Mouse (Mus musculus) cortical plate, adult 2 months (tissue): ENCODE results near the gene Hivep3. TPM values are rescaled to one million over a fixed set of nuclear protein-coding genes. Genes with fewer than 3 reads are reported as not detected.

Source experiments
- H3K27ac ChIP-seq: fragments of 200-500 bp; 2 replicates; pipeline ENCODE4 v1.5.1; 2012; ENCODE audit warnings: low read length, control low read depth, inconsistent platforms; ENCODE audit not compliant: insufficient read depth
- H3K4me1 ChIP-seq: fragments of 200-500 bp; 2 replicates; pipeline ENCODE4 v1.6.1; 2011; ENCODE audit warnings: low read length; ENCODE audit not compliant: control insufficient read depth, insufficient read depth
- H3K4me3 ChIP-seq: fragments of 200-500 bp; 2 replicates; pipeline ENCODE4 v1.5.1; 2011; ENCODE audit warnings: mild to moderate bottlenecking, low read length, control low read depth; ENCODE audit not compliant: insufficient read depth
- CTCF ChIP-seq: fragments of 200-500 bp; IDR thresholded peaks from 2 replicates; pipeline ENCODE4 v1.5.1; 2011; ENCODE audit warnings: mild to moderate bottlenecking, control low read depth, low read length; ENCODE audit not compliant: insufficient read depth; ENCODE audit errors: extremely low read depth
- POLR2A ChIP-seq: fragments of 200-500 bp; IDR thresholded peaks from 2 replicates; pipeline ENCODE4 v1.6.1; 2011; ENCODE audit warnings: mild to moderate bottlenecking, low read length, control low read depth; ENCODE audit not compliant: insufficient read depth; ENCODE audit errors: extremely low read depth
- polyA plus RNA-seq: library from polyadenylated mRNA; depleted of rRNA; stranded (reverse); fragments of >200 nt; gene quantifications from 2 replicates; pipeline ENCODE4 v1.2.3, GENCODE M21; 2012; rRNA removed

Gene Hivep3
- polyA plus RNA-seq, 1 experiment: 48.9 TPM

DNA sequence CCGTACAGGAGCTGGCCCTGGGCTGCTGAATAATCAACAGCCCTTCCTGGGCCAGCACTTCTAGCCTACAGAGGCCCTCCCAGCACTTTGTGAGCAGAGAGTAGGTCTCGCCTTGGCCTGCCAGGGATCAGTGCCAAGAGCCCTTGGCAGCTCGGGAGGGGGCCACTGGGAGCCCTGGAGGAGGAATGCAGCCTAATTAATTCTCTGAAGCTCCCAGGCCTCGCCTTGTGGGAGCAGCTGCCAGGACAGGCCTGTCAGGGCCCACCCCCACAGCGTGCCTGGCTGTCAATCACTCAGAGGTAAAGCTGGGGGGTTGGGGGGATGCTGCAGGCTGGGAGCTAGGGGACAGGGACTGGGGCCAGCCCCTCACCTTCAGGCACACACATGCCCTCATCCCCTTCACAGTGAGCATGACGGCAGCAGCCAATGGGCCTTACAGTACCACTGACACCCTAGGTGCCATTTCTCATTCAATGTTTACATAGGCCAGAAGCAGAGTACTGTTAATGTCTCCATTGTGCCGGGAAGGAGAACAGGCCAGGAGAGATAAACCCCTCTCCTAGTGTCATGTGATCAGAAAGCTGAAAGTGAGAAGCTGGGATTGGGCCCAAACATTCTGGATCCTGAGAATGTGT, 438.6 kb downstream of the Hivep3 start:
- no peak overlapping the region for H3K27ac ChIP-seq
- no peak for TF ChIP-seq POLR2A
- no peak for TF ChIP-seq CTCF
- H3K4me3 ChIP-seq: no peak overlapping the region
- no peaks in the 10 kb centered on the region for H3K4me1 ChIP-seq

DNA sequence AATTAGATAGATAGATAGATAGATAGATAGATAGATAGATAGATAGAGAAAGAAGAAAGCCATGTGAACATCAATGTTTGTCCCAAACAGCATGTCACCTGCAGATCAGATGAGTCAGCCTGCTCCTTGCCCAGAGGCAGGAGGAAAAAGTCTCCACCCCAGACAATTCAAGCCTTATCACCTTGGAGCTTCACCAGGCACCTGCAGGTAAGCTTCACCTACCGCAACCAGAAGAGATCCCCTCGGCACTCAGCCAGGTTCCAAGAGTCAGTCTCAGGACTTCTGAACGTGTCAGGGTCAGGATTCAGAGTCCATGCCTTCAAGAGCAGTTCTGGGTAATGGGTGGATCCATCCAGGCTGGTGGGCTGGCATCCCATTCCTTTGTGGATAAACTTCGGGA, 445.5 kb downstream of the Hivep3 start:
- Histone ChIP-seq H3K27ac (no peak overlapping the region), H3K4me1 (no peaks in the 10 kb centered on the region), H3K4me3 (no peak overlapping the region)
- TF ChIP-seq POLR2A: no peak

DNA sequence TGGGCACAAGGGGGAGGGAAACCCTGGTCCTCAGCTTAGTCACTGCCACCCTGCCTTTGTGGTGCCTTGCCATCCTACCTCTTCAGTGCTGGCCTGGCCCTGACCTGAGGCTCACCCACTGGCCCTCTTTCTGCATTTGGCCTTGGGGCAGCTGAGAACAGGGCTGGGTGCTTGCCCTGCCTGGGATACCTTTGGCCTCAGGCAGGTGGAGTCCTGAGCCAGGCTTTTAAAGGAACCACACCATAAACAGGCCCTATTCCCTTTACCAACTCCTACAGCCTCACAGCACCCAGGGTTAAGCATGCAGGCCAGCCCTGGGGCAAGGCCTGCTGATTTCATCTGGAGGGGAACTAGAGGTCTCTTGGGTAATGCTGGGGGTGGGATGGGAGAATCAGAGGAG, 447.0 kb downstream of the Hivep3 start:
- TF ChIP-seq POLR2A: no peak
- H3K27ac ChIP-seq: no peak overlapping the region
- H3K4me1 ChIP-seq: no peaks in the 10 kb centered on the region
- H3K4me3 ChIP-seq: no peak overlapping the region

DNA sequence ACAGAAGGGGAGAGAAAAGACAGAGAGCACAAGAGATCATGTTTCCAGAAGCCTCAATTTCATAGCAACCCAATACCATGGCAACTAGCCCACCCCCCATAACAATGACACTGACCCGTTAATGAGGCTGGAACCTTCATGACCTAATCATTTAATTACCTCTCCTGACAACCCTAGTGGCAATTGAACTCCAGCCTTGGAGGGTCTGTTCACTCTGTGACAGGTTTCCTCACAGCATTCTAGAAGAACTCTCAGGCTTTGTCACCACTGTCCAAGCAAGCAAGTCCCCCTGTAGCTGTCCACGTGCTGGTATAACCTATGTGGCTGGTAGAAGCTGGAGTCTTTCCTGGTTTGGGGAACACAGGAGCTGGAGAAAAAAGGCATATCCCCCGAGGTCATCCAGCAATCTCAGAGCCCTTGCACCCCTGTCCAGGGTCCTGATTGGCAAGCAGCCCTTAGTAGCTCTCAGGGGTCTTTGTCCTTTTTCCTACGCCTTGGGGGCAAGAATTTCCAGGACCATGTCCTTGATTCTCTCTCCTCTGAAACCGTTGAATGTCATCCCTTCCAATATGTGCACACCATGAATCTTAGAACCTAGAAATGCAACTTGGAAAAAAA, 450.9 kb downstream of the Hivep3 start:
- Histone ChIP-seq H3K4me1 (no peaks in the 10 kb centered on the region), H3K27ac (no peak overlapping the region), H3K4me3 (no peak overlapping the region)
- TF ChIP-seq CTCF: no peak

DNA sequence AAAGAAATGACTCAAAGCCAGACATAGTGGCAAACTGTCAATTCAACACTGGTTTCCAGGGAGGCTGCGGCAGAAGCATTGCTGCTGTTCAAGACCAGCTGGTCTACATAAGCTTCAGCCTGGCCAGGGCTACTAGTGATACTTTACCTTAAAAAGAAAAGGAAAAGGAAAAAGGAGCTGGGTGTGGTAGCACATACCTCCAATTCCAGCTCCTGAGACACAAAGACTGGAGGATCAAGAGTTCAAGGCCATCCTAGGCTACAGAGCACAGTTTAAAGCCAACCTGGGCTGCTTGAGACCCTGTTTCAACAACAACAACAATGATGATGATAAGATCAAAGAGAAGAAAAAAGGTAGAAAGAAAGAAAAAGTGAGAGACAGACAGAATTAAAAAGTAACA, 452.9 kb downstream of the Hivep3 start:
- Histone ChIP-seq H3K27ac (no peak overlapping the region), H3K4me3 (no peak overlapping the region)
- TF ChIP-seq CTCF (no peak), POLR2A (no peak)

DNA sequence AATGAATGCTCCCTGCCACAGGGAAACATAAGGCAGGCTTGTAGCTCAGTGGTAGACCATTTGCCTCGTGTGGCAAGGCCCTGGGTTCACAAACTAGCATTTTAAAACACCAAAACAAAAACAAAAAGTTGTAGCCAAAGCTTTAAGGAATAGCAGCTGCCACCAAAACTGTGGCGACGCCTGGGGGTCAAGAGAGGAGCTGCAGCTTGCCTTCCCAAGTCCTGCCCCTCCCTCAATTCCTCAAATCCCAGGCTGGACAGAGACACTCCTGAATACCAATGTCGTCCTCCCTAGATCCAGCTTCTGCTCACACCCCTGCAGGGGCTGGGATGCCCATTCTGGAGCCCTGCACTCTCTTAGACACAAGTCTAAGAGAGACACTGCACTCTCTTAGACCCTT, 453.4 kb downstream of the Hivep3 start:
- no peak overlapping the region for H3K27ac ChIP-seq
- no peaks in the 10 kb centered on the region for H3K4me1 ChIP-seq
- no peak overlapping the region for H3K4me3 ChIP-seq
- TF ChIP-seq CTCF (0 out of 2 replicates have a peak, but pooled peaks have one; percentile 24), POLR2A (no peak)

More for the DNA sequence above, 452.9 kb downstream of the Hivep3 start:
- no peaks in the 10 kb centered on the region for H3K4me1 ChIP-seq

Other genes starting within 250 kb of the Hivep3 start
- 8.4 and 9.0 TPM in 2 replicates for gene Rimkla, start 241.2 kb upstream of the Hivep3 start, polyA plus RNA-seq
- gene Foxj3, start 196.8 kb upstream of the Hivep3 start, polyA plus RNA-seq: 36.2 and 38.3 TPM in 2 replicates
- 12.5 and 15.8 TPM in 2 replicates for gene Frg2f1, start 194.3 kb upstream of the Hivep3 start, polyA plus RNA-seq
- not detected in 2 replicates for gene Guca2a, start 96.1 kb upstream of the Hivep3 start, polyA plus RNA-seq
- gene Guca2b, start 74.8 kb upstream of the Hivep3 start, polyA plus RNA-seq: not detected in 2 replicates